Mouse (Mus musculus) liver, adult 2 months (tissue): ENCODE measurements around the gene Tgm2. TPM values are rescaled to one million over a fixed set of nuclear protein-coding genes. Genes with fewer than 3 reads are reported as not detected.

Experiments used
- DNase-seq: peaks from one replicate; pipeline ENCODE4 v3.0.0-alpha.2; 2011; ENCODE audit warnings: low read depth, low spot score; ENCODE audit errors: extremely low read depth
- H3K27ac ChIP-seq: fragments of 200-500 bp; replicated peaks from 2 replicates; pipeline ENCODE4 v1.5.1; 2012; ENCODE audit warnings: low read depth, mild to moderate bottlenecking, control low read depth, inconsistent platforms, low read length; ENCODE audit not compliant: insufficient read depth
- H3K27me3 ChIP-seq: fragments of 200-500 bp; 2 replicates; pipeline ENCODE4 v1.6.1; 2012; ENCODE audit warnings: mild to moderate bottlenecking, moderate library complexity, low read length, inconsistent platforms; ENCODE audit not compliant: control insufficient read depth, insufficient read depth
- H3K36me3 ChIP-seq: fragments of 200-500 bp; 2 replicates; pipeline ENCODE4 v1.6.1; 2012; ENCODE audit warnings: low read length, inconsistent platforms; ENCODE audit not compliant: control insufficient read depth, insufficient read depth
- H3K4me1 ChIP-seq: fragments of 200-500 bp; 2 replicates; pipeline ENCODE4 v1.6.1; 2011; ENCODE audit warnings: low read length; ENCODE audit not compliant: control insufficient read depth, insufficient read depth
- H3K4me3 ChIP-seq: fragments of 200-500 bp; 2 replicates; pipeline ENCODE4 v1.5.1; 2011; ENCODE audit warnings: low read depth, mild to moderate bottlenecking, control low read depth, low read length, moderate library complexity; ENCODE audit not compliant: insufficient read depth
- H3K79me2 ChIP-seq: fragments of 200-500 bp; 2 replicates; pipeline ENCODE4 v1.6.1; 2012; ENCODE audit warnings: inconsistent platforms, mild to moderate bottlenecking, low read length, moderate library complexity; ENCODE audit not compliant: control insufficient read depth, insufficient read depth
- H3K9ac ChIP-seq: fragments of 200-500 bp; 2 replicates; pipeline ENCODE4 v1.6.1; 2012; ENCODE audit warnings: low read depth, mild to moderate bottlenecking, control low read depth, inconsistent platforms, low read length
- CTCF ChIP-seq: fragments of 200-500 bp; IDR thresholded peaks from 2 replicates; pipeline ENCODE4 v1.5.1; 2011; ENCODE audit warnings: low read depth, low read length, control low read depth
- POLR2A ChIP-seq: fragments of 200-500 bp; IDR thresholded peaks from 2 replicates; pipeline ENCODE4 v1.6.1; 2011; ENCODE audit warnings: low read length, control low read depth; ENCODE audit not compliant: insufficient read depth; ENCODE audit errors: extremely low read depth
- WGBS: fragments of 180-500 bp; shearing (Covaris S2); methylation state at CpG from one replicate; pipeline ENCODE4 v1.1.7; 2018; 5-methylcytosine and 5-hydroxymethylcytosine counted together
- polyA plus RNA-seq: library from polyadenylated mRNA; depleted of rRNA; stranded (reverse); fragments of >200 nt; gene quantifications from 2 replicates; pipeline ENCODE4 v1.2.3, GENCODE M21; 2012; rRNA removed
- total RNA-seq: library from RNA; depleted of rRNA; stranded (reverse); fragments of >200 nt; gene quantifications from 2 replicates; pipeline ENCODE4 v1.2.3, GENCODE M21; 2014; rRNA removed

Gene Tgm2
- total RNA-seq (68.3 and 101 TPM in 2 replicates), polyA plus RNA-seq (91.7 and 93.5 TPM in 2 replicates)

- TF ChIP-seq CTCF = peak; percentile 85
- peak; percentile 93 for TF ChIP-seq POLR2A
- DNase-seq = peak; percentile 61
- Histone ChIP-seq H3K27me3 (no peaks in the 10 kb centered on the region), H3K79me2 (peaks cover 12% of the 10 kb centered on the region; the same call in 1 of the 2 replicates), H3K36me3 (peaks cover 2% of the 10 kb centered on the region; the same call in 1 of the 2 replicates), H3K9ac (peak within 1 kb of the TSS; percentile 99), H3K27ac (peak within 1 kb of the TSS; percentile 96), H3K4me3 (peak within 1 kb of the TSS; percentile 98), H3K4me1 (peaks cover 25% of the 10 kb centered on the region)
- WGBS = under 1% methylated on average over 33 of the region's 33 CpGs
Measured at GRCm38 (mm10) chr2:158146223-158146622, at the start of gene Tgm2. Gene Tgm2 (minus strand): TSS chr2:158146436.

- peak; percentile 46 for DNase-seq
Measured at GRCm38 (mm10) chr2:158194945-158195640, 48.9 kb upstream of the Tgm2 start.

GRCm38 (mm10) chr2:158193611-158194336 lies 47.5 kb upstream of the Tgm2 start:
- Histone ChIP-seq H3K79me2 (no peaks in the 10 kb centered on the region), H3K36me3 (no peaks in the 10 kb centered on the region), H3K4me1 (no peaks in the 10 kb centered on the region), H3K27ac (no peak overlapping the region), H3K4me3 (no peak overlapping the region), H3K9ac (no peak overlapping the region), H3K27me3 (no peaks in the 10 kb centered on the region)
- TF ChIP-seq POLR2A = no peak
- TF ChIP-seq CTCF = no peak
- 80% methylated on average over 10 of the region's 10 CpGs for WGBS
- DNase-seq = no peak

More at GRCm38 (mm10) chr2:158194945-158195640, 48.9 kb upstream of the Tgm2 start:
- H3K36me3 ChIP-seq = no peaks in the 10 kb centered on the region
- no peaks in the 10 kb centered on the region for H3K27me3 ChIP-seq
- 50% methylated on average over 10 of the region's 10 CpGs for WGBS
- H3K27ac ChIP-seq = no peak overlapping the region
- no peaks in the 10 kb centered on the region for H3K79me2 ChIP-seq
- H3K4me1 ChIP-seq = peaks cover 3% of the 10 kb centered on the region
- no peak overlapping the region for H3K9ac ChIP-seq
- H3K4me3 ChIP-seq = no peak overlapping the region
- TF ChIP-seq CTCF (peak; percentile 76), POLR2A (no peak)

- H3K36me3 ChIP-seq = no peaks in the 10 kb centered on the region
- no peak overlapping the region for H3K27ac ChIP-seq
- H3K4me3 ChIP-seq = no peak overlapping the region
- no peaks in the 10 kb centered on the region for H3K79me2 ChIP-seq
- no peaks in the 10 kb centered on the region for H3K27me3 ChIP-seq
- H3K9ac ChIP-seq = no peak overlapping the region
- DNase-seq = no peak
- H3K4me1 ChIP-seq = no peaks in the 10 kb centered on the region
- TF ChIP-seq CTCF (no peak), POLR2A (no peak)
- WGBS = 52% methylated on average over 7 of the region's 7 CpGs
Measured at GRCm38 (mm10) chr2:158191098-158191497, 44.9 kb upstream of the Tgm2 start.

GRCm38 (mm10) chr2:158189451-158189850 lies 43.2 kb upstream of the Tgm2 start:
- no peak overlapping the region for H3K27ac ChIP-seq
- no peak for DNase-seq
- TF ChIP-seq CTCF = no peak
- TF ChIP-seq POLR2A = no peak
- WGBS = 73% methylated on average over 11 of the region's 11 CpGs
- no peak overlapping the region for H3K4me3 ChIP-seq
- no peaks in the 10 kb centered on the region for H3K36me3 ChIP-seq
- no peaks in the 10 kb centered on the region for H3K27me3 ChIP-seq
- no peaks in the 10 kb centered on the region for H3K4me1 ChIP-seq
- H3K79me2 ChIP-seq = no peaks in the 10 kb centered on the region
- no peak overlapping the region for H3K9ac ChIP-seq
